Mouse (Mus musculus) mouse trophoblast stem cell (cell line): ENCODE measurements around the gene Sgms1.

Source experiments
- in situ Hi-C, 2 experiments: fragments of 300-500 bp; cut with MseI, MboI; formaldehyde crosslinking; loops; 2 replicates in 1 of 2; 3 replicates in 1 of 2; pipeline ENCODE4 v1.15.1; 2025

The Sgms1 gene

DNA sequence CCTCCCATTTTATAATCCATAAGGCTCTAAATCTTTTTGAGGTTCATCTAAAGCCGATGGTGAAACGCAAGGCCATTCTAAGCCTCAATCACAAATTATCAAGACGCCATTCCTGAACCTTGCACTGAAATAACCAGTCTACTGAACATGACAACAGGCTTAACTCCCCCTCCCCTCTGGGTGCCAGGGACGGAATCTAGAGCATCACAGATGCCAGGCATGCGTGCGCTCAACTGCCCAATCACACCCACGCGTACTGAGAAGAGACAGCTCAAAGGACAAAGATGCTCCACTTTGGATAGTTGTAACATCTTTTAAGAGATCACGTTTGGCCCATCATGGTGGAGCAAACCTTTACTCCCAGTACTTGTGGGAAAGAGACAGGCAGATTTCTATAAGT lies 146.3 kb downstream of the Sgms1 start:
- in situ Hi-C loops: no loop called here

DNA sequence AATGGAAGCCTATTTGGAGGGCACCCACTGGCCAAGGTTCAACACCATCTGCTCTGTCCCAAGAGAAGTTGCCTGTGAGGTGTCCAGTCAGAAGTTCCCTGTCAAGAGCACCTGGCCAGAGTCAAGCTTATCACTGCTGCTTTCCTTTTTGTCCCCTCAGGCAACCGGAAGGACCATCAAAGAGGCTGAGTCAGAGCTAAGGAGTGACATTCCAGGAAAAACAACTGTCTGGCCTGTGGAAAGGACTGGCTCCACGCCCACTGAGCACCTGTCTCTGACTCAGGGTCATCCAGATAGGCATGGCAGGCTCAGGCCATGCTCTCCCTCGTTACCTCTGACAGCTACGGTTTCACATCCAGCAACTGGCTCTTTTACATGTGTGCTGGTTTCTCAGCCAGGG lies 147.4 kb downstream of the Sgms1 start:
- in situ Hi-C loops: no loop called here

DNA sequence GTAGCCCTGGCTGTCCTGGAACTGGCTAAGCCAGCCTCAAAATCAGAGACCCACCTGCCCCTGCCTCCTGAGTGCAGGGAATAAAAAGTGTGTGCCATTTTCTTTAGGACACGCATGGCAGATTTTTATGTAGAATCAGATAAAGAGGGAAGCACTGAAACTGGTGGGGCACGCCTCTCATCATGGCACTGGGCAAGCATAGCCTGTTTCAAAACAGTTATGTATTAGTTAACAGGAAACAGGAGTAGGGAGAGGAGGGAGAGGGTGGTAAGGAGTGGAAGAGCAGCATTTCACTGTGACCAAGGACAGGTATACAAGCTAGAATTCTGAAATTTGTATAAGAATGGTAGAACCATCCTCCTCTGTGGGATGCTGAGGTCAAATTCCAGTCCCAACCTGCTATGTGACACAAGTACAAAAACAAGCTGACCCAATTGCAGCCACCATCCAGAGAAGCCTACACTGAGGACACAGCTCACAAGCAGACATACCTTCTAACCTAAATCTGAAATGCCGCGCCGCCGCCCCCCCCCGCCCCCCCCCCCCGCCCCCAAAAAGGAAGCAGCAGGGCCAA lies 149.0 kb downstream of the Sgms1 start:
- in situ Hi-C loops: no loop called here

DNA sequence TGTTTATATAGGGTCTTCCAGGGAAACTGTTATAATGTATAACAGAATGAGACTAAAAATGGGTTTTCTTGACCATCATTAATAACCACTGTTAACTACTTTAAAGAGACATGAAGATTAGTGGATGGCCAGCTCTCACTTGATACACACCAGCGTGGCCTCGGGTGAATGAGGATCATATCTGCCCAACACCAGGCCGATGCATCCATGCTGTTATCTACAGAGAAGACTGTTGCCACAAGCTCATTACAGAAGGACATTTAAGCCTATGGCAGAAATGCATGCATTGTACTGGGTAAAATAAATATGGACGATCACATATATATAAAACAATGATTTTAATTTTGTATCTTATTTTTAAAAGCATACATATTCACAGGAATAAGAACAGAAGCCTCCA lies 149.6 kb downstream of the Sgms1 start:
- in situ Hi-C loops: no loop called here

DNA sequence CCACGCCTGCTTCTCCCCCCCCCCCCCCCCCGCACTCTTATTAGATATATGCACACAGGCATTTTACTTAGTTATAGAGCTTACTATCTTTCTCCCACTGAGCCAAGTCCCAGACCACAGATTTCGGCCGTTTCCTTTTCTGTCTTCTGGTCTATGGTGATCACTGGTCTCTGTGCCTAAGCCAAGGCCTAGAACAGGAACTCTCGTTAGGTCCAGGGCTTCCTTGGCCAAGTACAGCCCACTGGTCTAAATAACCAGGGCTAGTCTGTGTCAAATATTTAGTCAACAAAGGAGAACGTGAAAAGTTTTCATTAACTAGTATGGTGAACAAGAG lies 150.1 kb downstream of the Sgms1 start:
- in situ Hi-C loops: no loop called here

DNA sequence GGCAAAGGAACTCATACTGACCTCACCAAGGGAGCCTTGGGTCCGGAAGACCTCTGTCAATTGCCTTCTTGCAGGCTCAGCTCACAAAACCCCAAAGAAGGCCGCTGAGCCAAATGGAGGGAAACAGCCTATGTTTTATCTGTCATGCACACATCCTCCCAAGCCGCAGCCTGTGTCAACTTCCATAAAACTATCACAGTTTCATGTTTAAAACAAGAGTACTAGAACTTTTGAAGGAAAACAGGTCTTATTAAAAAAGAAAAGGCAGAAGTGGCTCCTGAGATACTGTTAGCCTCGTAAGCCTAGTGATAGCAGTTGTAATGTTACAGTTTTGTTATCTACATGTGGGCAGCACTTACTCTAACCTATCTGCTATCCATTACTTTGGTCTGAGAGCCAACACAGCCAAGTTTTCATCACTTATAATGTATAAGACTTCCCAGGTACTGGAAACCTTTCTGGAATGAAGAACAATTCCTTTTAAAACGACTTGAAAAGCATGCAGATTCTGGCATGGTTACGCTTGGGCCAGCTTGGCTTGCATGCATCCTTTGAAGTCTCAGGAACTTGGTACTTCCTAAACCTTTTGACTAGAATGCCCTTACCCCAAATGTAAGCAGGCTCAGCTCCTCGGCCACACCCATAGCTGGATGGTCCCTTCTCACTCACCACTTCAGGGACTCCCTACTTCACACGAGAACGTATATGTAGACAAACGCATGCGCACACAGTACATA lies 150.6 kb downstream of the Sgms1 start:
- in situ Hi-C loops: no loop called here

DNA sequence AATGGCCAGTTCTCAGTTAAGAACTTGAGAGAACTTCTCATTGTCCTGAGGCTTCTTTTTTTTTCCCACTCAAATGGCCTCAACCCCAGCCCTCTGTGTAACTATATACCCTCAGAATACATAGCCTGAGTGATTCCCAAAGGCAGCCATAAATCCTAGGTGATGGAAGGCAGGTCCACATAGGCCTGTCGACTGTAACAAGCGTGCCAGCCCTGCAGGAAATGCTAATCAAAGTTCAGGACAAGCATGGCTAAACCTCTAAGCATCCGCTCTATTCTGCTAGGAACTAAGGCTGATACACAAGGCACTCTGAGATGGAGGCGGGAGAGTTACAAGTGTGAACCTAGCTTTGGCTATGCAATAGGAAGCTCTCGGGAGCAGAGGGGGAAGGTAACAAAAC lies 151.8 kb downstream of the Sgms1 start:
- in situ Hi-C loops: no loop called here

DNA sequence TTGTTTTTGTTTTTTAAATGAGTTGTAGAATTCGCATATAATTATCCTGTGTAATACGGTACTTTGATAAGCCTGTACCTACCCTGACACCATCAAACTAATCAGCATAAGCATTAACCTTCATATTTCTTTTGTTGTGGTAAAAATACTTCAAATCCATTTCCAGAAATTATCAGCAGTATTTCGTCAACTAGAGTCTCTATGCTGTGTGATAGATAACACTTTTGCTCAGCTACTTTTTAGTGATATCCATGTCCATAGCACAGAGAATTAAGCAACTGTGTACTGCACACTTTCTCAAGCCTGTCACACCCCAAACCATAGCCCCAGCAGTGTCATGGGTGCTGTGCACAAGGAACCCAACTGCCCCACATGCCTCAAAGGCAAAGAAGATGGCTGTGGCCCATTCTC lies 152.3 kb downstream of the Sgms1 start:
- in situ Hi-C loops: no loop called here

DNA sequence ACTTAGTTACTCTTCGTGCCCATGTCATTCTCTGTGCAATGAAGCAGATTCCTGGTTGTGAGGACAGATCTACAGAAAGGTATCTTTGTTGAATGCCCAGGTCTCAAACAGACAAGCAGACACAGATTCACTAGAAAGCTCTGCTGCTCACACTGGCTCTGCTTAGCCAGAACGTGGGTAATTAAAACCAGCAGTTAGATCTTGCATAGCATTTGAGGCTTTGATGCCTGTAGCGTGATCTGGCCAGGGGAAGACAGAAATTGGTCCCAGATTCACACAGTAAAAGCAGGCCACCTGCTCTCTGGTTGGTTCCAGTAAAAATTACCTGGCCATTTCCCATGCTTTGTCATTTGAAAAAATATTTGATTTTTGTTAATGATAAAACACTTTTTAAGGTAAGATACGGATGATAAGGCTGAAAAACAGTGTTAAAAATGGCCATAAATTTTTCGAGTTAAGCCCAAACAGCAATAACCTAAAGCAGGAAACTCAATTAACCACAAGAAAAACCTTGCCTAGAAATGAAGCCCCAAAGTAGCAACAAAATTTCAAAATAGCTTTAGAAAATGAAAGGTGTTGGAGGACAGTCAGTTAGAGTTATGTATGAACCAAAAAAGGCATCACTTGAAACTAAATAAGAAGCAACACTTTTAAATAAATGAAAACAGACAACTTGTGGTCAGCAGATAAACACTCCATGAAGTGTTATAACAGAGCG lies 154.6 kb downstream of the Sgms1 start:
- in situ Hi-C loops: no loop called here

DNA sequence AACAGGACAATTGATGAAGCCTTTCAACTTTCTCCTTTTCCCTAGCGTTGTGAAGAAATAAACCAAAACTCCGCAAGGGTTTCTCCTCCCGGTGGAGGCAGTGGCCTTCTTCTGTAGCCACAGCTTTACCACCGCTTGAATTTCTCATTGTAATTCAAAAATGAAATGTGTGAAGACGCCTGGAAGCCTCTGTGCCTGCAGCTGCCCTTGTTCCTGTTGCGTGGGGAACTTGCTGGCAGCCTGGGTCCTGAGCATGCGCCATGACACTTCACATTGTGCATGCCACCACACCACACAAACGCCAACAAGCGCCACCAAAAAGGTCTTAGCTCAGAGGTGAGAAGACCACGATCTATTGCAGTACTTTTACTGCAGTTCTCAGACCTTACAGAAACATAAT lies 158.2 kb downstream of the Sgms1 start:
- in situ Hi-C loops: no loop called here

DNA sequence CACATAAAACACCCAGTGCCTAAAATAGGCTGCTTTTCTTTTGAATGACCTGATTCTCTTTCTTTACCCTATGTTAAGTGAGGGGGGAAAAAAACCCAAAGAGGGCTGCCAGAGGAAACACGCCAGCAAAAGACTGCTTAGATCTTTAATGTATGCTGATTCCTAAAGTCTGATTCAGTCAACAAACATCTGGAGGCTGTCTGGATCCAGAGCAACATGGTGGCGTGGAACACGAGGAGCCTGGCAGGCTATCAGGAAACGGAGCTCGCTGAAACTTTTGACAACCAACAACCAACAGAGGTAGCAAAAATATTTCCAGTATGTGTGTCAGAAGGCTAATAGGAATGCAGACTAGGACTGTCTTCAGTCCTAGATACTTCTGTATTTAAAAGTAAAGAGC lies 158.7 kb downstream of the Sgms1 start:
- in situ Hi-C loops: no loop called here

DNA sequence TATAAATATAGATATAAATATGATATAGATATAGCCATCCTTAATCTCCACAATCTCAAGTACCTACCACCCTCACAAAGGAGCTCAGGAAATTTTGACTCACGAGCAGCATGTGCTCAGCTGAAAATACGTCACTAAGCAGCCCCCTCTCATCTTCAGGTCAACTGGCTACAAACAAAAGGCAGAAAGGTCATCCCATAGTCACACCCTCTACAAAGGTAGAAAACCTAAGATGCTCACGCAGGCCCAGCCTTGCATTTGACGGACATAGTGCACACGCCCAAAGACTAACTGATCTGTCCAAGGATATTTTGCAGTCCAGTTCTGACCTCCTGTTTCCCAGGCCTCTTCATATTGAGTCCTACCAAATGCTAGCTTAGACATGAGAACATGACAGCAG lies 159.2 kb downstream of the Sgms1 start:
- in situ Hi-C loops: no loop called here

DNA sequence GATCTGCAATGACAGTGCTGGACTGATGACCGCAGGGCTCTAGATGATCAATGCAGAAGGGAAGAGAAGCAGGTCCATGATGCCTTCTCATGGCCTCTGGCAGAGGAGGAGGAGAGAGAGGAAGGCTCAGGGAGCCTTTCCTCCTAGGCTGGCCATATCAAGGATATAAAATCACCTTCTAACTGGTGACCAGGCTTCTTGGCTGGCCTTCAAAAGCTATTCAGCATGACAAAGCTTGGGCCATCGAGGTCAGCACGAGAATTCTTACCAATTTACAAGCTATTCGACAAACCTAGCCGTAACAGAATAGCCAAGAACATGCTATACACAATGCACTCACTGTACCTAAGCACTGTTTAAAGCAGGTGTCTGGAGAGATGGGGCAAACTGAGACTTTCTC lies 159.7 kb downstream of the Sgms1 start:
- in situ Hi-C loops: no loop called here

DNA sequence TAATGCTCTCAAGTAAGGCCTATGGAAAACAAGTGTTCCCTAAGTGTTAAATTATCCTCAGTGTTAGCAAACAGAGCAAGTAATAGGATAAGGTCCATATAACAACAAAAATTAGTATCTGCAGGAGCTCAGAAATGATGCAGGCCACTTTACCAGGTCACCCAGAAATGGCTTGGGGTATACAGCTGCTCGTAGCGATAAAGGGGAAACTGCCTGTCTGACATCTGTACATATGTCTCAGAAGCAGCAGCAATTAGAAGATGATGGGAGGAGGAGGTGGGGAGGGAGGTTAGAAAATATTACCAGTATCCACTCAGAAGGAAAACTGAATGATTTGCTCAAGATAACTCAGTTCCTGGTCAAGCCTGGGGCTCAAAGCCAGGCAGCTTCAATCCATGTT lies 162.3 kb downstream of the Sgms1 start:
- in situ Hi-C loops: no loop called here

DNA sequence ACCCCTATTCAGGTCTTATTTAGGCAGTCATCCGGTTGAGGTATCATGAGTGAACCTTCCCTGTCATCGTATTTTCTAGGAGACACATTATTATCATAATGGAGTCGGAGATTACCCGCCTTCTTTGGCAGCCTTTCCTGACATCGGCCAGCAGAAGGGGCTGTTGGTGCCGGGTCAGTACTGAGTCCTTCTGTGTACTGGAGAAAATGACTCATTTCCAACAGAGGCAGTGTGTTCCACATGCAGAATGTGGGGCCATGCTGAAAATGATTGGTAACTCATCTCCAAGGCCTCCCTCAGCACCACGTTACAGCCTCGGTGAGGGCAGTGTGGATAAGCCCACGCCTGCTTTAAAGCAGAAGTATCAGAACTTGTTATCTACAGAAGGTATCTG lies 164.4 kb downstream of the Sgms1 start:
- in situ Hi-C loops: no loop called here

DNA sequence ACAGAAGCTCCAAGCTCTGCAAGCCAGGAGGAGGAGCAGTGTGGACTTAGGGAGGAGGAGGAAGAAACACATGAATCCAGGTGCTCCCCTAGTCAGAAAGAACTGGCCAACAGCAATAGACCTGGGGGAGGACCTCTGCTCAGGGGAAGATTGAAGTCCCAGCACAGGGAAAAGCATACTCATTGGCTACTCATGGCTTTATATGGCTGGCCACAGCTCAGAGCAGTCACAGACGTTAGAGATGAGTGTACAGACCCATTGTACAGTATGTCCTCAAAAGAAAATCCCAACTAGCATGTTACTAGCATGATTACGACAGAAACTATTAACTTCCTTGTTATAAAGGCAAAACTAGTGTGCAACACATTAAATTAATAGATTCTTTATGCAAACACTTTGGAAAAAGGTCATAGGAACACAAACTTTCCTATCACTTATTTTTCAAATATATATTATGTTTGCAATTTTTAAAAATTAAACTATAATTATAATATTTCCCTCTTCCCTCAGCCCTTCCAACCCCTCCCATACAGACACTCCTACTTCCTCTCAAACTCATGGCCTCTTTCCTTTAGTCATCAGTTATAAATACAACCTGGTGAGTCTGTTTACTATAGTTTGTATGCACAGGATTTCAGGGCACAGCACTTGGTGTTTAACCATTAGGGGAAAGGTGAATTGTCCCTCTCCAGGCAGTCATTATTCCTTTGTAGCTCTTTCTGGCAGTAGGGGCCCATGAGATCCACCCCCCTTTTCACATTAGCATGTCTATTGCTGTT lies 165.0 kb downstream of the Sgms1 start:
- in situ Hi-C loops: no loop called here

DNA sequence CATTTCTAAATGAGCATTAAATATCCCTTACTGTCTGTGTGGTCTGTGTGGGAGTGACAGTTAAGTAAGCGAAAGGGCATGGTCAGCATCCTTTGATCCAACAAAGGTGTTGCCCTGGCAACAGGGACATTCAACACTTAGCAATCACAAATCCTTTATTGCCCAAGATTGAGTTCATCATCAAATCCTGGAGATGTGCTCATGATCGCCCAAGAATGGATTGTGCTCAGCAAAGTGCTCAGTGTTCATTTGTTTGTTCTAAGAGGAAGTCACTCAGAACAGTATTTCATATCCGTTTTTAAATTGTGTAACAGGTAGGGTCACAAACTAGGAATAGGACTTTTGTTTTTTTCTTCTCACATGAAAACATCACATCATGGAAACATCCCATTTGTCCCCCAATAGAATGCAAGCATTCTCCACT lies 165.8 kb downstream of the Sgms1 start:
- in situ Hi-C loops: no loop called here

DNA sequence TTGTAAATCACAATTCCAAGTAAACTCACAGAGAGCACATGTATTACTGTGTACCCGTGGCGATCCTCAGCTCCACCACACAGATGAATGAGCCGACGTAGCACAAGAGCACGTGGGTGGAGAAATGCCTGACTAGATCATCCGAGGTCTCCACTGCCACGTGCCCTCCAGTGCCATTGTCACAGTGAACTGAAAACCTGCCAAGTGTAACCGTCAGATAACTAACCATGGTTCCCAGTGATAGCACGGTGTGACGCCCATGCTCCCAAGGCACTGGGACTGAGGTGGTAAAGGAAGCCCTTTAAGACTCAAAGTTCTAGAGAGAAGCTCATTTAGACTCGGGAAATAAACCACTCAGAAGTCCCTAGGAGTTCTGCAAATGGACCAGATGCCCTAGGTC lies 167.4 kb downstream of the Sgms1 start:
- in situ Hi-C loops: no loop called here

DNA sequence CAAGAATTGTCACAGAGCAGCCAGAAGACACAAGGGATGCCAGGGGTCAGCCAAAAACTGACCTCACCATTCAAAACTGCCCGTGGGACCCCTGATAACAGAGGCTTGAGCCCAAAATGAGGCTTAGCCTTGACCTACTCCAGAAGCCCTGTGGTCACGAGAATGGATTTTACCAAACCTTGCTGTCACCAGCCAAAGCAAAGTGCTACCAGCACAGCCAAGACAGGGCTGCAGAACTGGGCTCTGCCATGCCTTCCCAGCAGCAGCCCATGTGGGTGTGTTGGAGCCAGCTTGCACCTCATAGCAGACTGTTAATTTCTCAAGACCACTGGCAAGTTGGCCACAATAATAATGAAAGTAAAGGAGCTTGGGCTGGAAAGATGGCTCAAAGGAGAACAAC lies 168.5 kb downstream of the Sgms1 start:
- in situ Hi-C loops: no loop called here

DNA sequence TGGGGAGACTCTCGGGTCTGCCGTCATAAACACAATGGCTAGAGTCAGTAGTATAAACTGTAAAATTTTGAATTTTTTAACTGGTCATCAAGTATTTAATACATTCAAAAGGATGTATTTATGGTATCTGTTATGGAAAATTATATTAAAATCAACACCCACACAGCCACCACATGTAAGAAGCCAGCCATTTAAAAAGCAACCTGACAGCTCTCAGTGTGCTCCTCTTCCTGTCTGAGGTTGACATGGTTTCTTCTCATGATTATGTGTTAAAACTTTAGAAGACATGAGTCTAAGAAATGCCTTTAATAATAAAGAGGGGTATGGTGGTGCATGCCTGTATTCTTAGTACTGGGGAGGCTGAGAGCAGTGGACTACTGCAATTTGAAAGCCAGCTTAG lies 172.8 kb downstream of the Sgms1 start:
- in situ Hi-C loops: no loop called here

DNA sequence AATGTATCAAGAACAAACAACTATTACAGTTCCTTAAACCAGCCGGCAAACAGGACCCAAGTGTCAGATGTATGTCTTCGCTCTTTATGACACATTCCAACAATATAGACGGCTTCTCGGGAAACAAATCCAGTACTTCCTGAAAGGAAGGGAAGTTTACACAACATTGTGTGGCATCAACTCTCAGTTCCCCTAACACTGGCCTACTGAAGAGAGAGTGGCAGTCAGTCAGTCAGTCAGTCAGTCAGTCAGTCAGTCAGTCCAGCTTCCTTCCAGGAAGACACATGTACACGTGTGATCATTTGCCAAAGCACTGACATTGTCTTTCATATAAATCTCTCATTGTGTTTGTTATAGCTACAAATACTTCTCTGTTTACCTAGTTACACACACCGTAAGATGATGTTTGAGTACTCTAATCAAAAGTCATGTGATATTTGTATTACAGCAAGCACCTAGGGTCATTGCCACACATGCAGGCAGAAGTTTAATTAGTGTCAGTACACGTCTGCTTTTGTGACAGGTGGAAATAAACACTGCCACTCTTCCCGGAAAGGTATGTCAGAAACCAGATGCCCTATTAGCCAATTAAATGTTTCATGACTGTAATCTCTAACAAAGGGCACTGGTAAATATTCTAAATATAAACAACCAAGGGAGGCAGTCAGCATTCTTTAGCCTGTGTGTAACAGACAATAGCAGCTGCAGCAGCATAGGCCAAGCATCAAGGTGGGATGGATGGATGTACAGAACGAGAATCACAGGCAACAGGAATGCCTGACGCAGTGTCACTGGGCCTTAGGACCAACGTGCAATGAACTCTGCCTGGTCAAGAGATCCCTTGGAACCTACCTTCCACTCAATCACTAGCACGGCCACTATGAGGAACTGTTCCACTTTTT lies 174.4 kb downstream of the Sgms1 start:
- in situ Hi-C loops: no loop called here

DNA sequence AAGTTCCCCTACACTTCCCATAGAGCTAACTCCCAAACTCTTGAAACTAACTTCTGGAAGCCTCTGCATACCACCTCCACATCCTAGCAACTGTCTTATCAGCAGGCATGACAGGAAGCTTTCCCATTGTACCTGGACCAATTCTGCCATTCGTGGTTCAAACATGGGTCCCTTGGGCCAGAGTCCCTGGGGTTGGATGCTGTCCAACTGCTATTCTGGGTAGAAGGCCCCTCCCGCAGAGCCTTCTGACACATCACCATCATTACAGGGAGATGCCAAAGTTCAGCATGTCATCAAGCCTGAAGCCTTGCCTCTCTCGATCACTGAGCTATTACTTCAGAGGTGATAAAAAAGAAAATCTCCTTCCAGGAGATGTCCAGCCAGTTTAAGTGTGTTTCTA lies 175.9 kb downstream of the Sgms1 start:
- in situ Hi-C loops: no loop called here
